Mouse (Mus musculus) 3T3-L1 (cell line): ENCODE measurements at regions not wholly inside any gene's neighbourhood (a gene's known extent, or its start where the extent isn't known, plus 50 kb on each side); places are given as distances from the start of the nearest gene placed in this dataset.

Experiments used
- DNase-seq: peaks from one replicate; pipeline ENCODE4 v3.0.0-alpha.2; 2015; ENCODE audit warnings: low read depth, low spot score

GRCm38 (mm10) chr17:15981558-15981957 lies 150.7 kb upstream of the Rgmb start:
- DNase-seq, result no peak

- DNase-seq, result no peak
Observed at GRCm38 (mm10) chr17:15977374-15978031, 146.7 kb upstream of the Rgmb start.

GRCm38 (mm10) chr17:15971351-15971685 lies 140.5 kb upstream of the Rgmb start:
- DNase-seq, result no peak

GRCm38 (mm10) chr17:15970481-15971350 lies 139.9 kb upstream of the Rgmb start:
- DNase-seq, result no peak

GRCm38 (mm10) chr17:15968331-15968730 lies 137.5 kb upstream of the Rgmb start:
- no peak for DNase-seq

GRCm38 (mm10) chr17:15955656-15956055 lies 124.8 kb upstream of the Rgmb start:
- no peak for DNase-seq

- DNase-seq, result no peak
Observed at GRCm38 (mm10) chr17:15951641-15952040, 120.8 kb upstream of the Rgmb start.

- DNase-seq, result no peak
Observed at GRCm38 (mm10) chr17:15949753-15950152, 118.9 kb upstream of the Rgmb start.

GRCm38 (mm10) chr17:15942378-15942777 lies 111.5 kb upstream of the Rgmb start:
- DNase-seq, result no peak

GRCm38 (mm10) chr17:15918609-15919008 lies 87.8 kb upstream of the Rgmb start:
- DNase-seq, result no peak

GRCm38 (mm10) chr17:15898689-15899419 lies 68.0 kb upstream of the Rgmb start:
- no peak for DNase-seq

- no peak for DNase-seq
Observed at GRCm38 (mm10) chr17:15895968-15896367, 65.1 kb upstream of the Rgmb start.

- no peak for DNase-seq
Observed at GRCm38 (mm10) chr17:15891896-15892675, 61.2 kb upstream of the Rgmb start.

- no peak for DNase-seq
Observed at GRCm38 (mm10) chr17:15890595-15891140, 59.8 kb upstream of the Rgmb start.

GRCm38 (mm10) chr17:15882803-15883202 lies 52.0 kb upstream of the Rgmb start:
- no peak for DNase-seq

GRCm38 (mm10) chr17:15882245-15882644 lies 51.4 kb upstream of the Rgmb start:
- DNase-seq, result no peak
